Mouse (Mus musculus): Measurements from ENCODE around the gene Ccdc36. TPM values are rescaled to one million over a fixed set of nuclear protein-coding genes. Genes with fewer than 3 reads are reported as not detected.

Ccdc36 gene
- total and polyA plus RNA-seq, 2 experiments from 2014 or later: 1.2 to 1.7 TPM

DNA sequence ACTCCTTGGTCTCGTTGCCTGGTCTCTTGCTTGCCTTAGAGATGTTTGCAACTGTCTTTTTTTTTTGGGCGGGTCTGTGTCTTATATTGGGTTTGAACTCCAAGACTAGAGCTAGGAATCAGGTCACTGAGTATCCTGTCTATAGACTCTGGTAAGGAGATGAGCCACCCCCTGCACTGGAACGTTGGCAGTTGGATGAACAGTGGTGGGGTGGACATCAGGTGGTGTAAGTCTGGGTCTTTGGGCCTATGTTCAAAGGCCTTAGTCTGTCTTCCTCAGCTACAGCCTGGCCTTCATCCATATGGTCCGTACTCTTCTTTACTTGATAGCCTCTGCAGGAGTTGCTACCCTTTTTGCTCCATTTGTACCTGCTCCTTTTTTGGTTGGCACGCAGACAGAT, 33.4 kb upstream of the Ccdc36 start:
- TF ChIP-seq CTCF (IDR thresholded peaks at IDR 0.05; ENCODE audit: low read depth): no peak

DNA sequence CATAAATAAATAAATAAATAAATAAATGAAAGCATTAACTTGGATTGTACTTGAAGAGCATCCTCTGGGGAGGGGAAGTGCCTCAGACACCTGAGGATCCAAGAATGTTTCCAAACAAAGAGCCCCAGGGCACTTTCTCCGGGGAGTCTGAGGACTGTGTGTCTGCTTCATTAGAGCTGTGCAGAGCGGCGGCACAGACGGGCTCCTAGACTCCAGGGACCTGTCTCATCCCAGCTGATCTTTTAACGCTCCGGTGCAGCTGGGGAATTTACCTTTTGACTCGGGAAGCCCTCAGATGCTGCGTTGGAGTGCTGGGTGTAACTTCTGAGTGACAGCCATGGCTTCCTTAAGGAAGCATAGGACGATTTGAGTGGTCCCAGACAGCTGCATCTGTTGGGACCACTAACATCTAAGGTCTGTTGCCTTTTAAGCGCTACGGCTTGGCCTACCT, 32.9 kb upstream of the Ccdc36 start, which contains the start of gene Klhdc8b:
TSS of gene Klhdc8b (minus strand) at position 401 of the 451 bp plus-strand sequence.
- WGBS: 22% methylated on average over 11 of the region's 11 CpGs
- no peak for TF ChIP-seq CTCF (IDR thresholded peaks at IDR 0.05; ENCODE audit: low read depth)
- Histone ChIP-seq H3K9ac (replicated peaks; ENCODE audit: low read length) (peak within 1 kb of the TSS; percentile 89), H3K4me1 (ENCODE audit: insufficient read depth, low read length) (peaks cover 3% of the 10 kb centered on the region), H3K27ac (peak within 1 kb of the TSS; percentile 91), H3K27me3 (ENCODE audit: insufficient read depth, low read length) (no peaks in the 10 kb centered on the region), H3K36me3 (ENCODE audit: insufficient read depth, low read length) (peaks cover 19% of the 10 kb centered on the region; the same call in 1 of the 2 replicates), H3K4me2 (ENCODE audit: low read depth, low read length) (peak within 1 kb of the TSS; percentile 95), H3K4me3 (ENCODE audit: low read length) (peak within 1 kb of the TSS; percentile 91), H3K9me3 (ENCODE audit: low read length) (no peaks in the 10 kb centered on the region)
- DNase-seq (ENCODE audit: low spot score): no peak
- no peak for ATAC-seq

More for the DNA sequence above, 33.4 kb upstream of the Ccdc36 start:
- H3K4me2 ChIP-seq (ENCODE audit: low read depth, low read length): peak overlapping the region; percentile 95
- peaks cover 19% of the 10 kb centered on the region; the same call in 1 of the 2 replicates for H3K36me3 ChIP-seq (ENCODE audit: insufficient read depth, low read length)
- H3K27ac ChIP-seq: no peak overlapping the region
- DNase-seq (ENCODE audit: low spot score) (no peak), ATAC-seq (no peak)
- peaks cover 3% of the 10 kb centered on the region for H3K4me1 ChIP-seq (ENCODE audit: insufficient read depth, low read length)
- no peaks in the 10 kb centered on the region for H3K27me3 ChIP-seq (ENCODE audit: insufficient read depth, low read length)
- peak overlapping the region; percentile 91; the same call in 1 of the 2 replicates for H3K4me3 ChIP-seq (ENCODE audit: low read length)
- no peak overlapping the region for H3K9ac ChIP-seq (replicated peaks; ENCODE audit: low read length)
- 90% methylated on average over 5 of the region's 5 CpGs for WGBS
- no peaks in the 10 kb centered on the region for H3K9me3 ChIP-seq (ENCODE audit: low read length)

DNA sequence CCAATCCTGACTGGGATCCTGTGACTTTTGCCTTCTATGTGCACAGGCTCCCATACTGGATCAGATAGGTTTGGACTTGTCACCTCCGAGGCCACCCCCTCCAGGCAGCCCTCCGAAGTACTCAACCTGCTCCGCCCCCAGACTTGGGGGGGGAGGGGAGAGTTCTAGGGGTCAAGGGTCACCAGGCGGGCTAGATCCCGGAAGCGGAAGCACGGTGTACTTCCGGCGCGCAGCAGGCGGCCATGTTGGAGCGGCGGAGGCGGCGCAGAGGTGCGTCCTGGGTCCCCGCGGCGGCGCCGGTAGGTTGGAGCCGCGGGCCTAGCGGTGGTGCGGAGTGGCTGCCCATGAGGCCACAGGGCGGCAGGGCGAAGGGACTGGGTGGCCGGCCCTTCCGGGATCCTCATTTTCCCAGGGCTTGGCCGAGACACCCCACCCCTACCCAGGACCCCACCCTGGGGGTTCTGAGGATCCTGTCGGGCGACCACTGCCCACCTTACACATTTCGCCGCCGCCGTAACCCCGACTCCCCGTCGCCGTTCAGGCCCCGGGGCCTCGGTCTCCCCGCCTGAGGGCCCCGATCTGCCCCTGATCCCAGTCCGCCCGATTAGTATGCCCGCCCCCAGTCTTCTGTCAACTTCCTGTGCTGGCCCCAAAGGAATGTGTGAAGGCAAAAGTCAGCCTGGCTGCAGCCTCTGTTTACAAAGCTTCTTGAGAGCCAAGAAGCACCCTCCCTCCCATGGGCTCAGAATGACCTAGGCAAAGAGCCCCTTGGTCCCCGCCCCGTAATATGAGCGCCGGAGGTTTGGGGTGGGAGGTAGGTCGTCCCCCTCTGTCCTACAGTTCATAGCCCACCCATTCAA, 32.3 kb upstream of the Ccdc36 start, which contains the start of gene Ccdc71:
TSS of gene Ccdc71 (plus strand) at position 209 of the 860 bp plus-strand sequence.
- Histone ChIP-seq H3K4me2 (ENCODE audit: low read depth, low read length) (peak within 1 kb of the TSS; percentile 95), H3K4me1 (ENCODE audit: insufficient read depth, low read length) (peaks cover 3% of the 10 kb centered on the region), H3K9ac (replicated peaks; ENCODE audit: low read length) (peak within 1 kb of the TSS; percentile 89), H3K36me3 (ENCODE audit: insufficient read depth, low read length) (peaks cover 18% of the 10 kb centered on the region; the same call in 1 of the 2 replicates), H3K27me3 (ENCODE audit: insufficient read depth, low read length) (no peaks in the 10 kb centered on the region), H3K27ac (peak within 1 kb of the TSS; percentile 91), H3K9me3 (ENCODE audit: low read length) (no peaks in the 10 kb centered on the region), H3K4me3 (ENCODE audit: low read length) (peak within 1 kb of the TSS; percentile 91)
- no peak for TF ChIP-seq CTCF (IDR thresholded peaks at IDR 0.05; ENCODE audit: low read depth)
- DNase-seq (ENCODE audit: low spot score): peak; percentile 94
- peak; percentile 89 for ATAC-seq
- WGBS: 1% methylated on average over 39 of the region's 52 CpGs

DNA sequence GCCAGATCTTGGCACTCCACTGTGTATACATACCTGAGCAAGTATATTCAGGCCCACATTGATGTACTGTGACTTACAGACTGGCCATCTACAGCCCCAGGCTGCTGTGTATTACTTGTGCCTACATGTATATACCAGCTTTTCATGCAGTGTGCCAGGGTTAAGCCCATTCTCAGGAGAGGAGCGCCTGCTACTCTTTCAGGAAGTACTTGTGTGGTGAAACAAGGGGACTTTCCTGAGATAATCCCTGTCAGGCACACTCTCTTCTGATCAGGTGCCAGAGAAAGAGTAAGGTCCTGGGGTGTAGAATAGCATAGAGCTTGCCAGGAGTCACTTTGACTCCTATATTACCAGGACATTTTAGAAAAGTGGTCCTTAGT, 31.6 kb upstream of the Ccdc36 start:
- no peak for DNase-seq (ENCODE audit: low spot score)
- peak overlapping the region; percentile 91; the same call in 1 of the 2 replicates for H3K27ac ChIP-seq
- H3K36me3 ChIP-seq (ENCODE audit: insufficient read depth, low read length): peaks cover 15% of the 10 kb centered on the region; the same call in 1 of the 2 replicates
- H3K4me3 ChIP-seq (ENCODE audit: low read length): peak overlapping the region; percentile 91
- WGBS: 91% methylated on average over 1 of the region's 1 CpGs
- H3K4me1 ChIP-seq (ENCODE audit: insufficient read depth, low read length): peaks cover 3% of the 10 kb centered on the region
- no peak for TF ChIP-seq CTCF (IDR thresholded peaks at IDR 0.05; ENCODE audit: low read depth)
- H3K4me2 ChIP-seq (ENCODE audit: low read depth, low read length): peak overlapping the region; percentile 95
- peak; percentile 25; the same call in 1 of the 2 replicates for ATAC-seq
- H3K9me3 ChIP-seq (ENCODE audit: low read length): no peaks in the 10 kb centered on the region
- H3K27me3 ChIP-seq (ENCODE audit: insufficient read depth, low read length): no peaks in the 10 kb centered on the region
- no peak overlapping the region; the same call in 1 of the 2 replicates for H3K9ac ChIP-seq (replicated peaks; ENCODE audit: low read length)

DNA sequence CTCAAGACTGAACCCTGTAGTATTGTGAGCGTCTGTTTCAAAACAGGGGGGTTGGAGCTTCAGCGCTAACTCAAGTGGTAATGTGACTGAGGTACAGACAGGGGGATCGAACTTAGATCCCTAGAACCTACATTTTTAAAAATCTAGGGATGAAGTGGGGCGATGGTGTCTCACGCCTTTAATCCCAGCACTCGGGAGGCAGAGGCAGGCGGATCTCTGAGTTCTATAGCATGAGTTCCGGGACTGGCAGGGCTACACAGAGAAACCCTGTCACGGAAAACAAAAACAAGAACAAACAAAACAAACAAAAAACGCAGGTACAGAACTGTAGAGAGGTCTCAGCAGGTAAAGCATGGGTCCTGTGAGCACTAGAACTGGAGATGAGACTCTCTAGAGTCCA, 28.7 kb upstream of the Ccdc36 start:
- TF ChIP-seq CTCF (IDR thresholded peaks at IDR 0.05; ENCODE audit: low read depth): no peak
- no peak overlapping the region for H3K27ac ChIP-seq
- ATAC-seq (no peak), DNase-seq (ENCODE audit: low spot score) (no peak)
- no peaks in the 10 kb centered on the region for H3K27me3 ChIP-seq (ENCODE audit: insufficient read depth, low read length)
- H3K4me3 ChIP-seq (ENCODE audit: low read length): no peak overlapping the region
- H3K4me1 ChIP-seq (ENCODE audit: insufficient read depth, low read length): peaks cover 10% of the 10 kb centered on the region
- H3K9me3 ChIP-seq (ENCODE audit: low read length): no peaks in the 10 kb centered on the region
- 87% methylated on average over 10 of the region's 10 CpGs for WGBS
- no peaks in the 10 kb centered on the region for H3K36me3 ChIP-seq (ENCODE audit: insufficient read depth, low read length)
- no peak overlapping the region for H3K9ac ChIP-seq (replicated peaks; ENCODE audit: low read length)
- no peak overlapping the region for H3K4me2 ChIP-seq (ENCODE audit: low read depth, low read length)

DNA sequence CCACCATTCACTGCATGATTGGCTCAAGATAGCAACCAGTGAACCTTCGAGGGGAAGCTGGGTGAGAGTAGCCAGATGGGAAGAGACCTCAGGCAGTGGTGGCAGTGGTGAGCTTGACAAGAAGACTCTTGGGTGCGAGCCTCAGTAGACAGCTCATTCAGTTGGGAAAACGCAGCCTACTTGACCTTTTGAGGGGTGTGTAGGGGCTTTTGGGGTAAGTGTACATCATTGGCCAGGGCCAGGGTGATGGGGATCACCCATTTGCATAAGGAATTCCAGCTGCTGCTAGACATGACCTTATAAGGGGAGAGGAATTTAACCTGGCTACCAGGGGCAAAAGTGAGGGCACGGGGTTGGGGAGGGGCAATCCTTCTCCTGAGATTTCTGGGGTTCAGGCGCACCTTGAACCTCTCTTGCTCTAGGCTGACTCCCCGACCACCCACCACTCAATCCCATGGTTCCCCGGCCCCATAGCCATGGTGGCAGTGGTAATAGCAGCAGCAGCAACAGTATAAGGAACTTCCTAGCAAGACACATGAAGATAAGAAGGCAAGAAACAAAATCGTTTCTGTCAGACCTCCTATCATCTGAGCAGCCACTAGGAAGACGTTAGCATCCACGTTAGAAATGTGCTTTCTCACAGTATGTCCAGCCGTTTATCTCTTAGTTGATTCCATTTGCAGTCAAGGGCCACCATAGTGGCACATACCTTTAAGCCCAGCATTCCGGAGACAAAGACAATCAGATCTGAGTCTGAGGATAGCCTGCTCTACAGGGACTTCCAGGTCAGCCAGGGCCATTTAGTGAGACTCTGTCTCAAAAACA, 27.7 kb upstream of the Ccdc36 start:
- TF ChIP-seq CTCF (IDR thresholded peaks at IDR 0.05; ENCODE audit: low read depth): no peak

More for the DNA sequence above, 27.7 kb upstream of the Ccdc36 start:
- Histone ChIP-seq H3K4me2 (ENCODE audit: low read depth, low read length) (no peak overlapping the region), H3K9me3 (ENCODE audit: low read length) (no peaks in the 10 kb centered on the region), H3K4me3 (ENCODE audit: low read length) (no peak overlapping the region), H3K36me3 (ENCODE audit: insufficient read depth, low read length) (no peaks in the 10 kb centered on the region), H3K4me1 (ENCODE audit: insufficient read depth, low read length) (peaks cover 10% of the 10 kb centered on the region; the same call in 1 of the 2 replicates), H3K27ac (no peak overlapping the region), H3K9ac (replicated peaks; ENCODE audit: low read length) (no peak overlapping the region), H3K27me3 (ENCODE audit: insufficient read depth, low read length) (no peaks in the 10 kb centered on the region)
- WGBS: 78% methylated on average over 12 of the region's 12 CpGs
- no peak for DNase-seq (ENCODE audit: low spot score)
- no peak for ATAC-seq
